Comparison of ENCODE assay signal across 23 mouse cellular contexts in genomic region chr8:89175631-89176030, GRCm38 (mm10).
A peak's percentile ranks its signal among the peaks of the same experiment; 100 is the strongest.
DNase-seq lines count a peak whose midpoint lies in the region; ATAC-seq and TF ChIP-seq lines count a peak whose summit lies in the region.
"Had no signal": no experiment of that assay in that cellular context is flagged by ENCODE, and none has a peak within 500 bp of the region (broad histone marks: within the 10 kb centered on the region; RNA-seq: fewer than 3 reads in every experiment).

No protein-coding gene starts in this region.

- TF ChIP-seq POLR2A in liver, adult 2 months (IDR thresholded peaks at IDR 0.05; ENCODE audit: extremely low read depth, insufficient read depth, low read length): no peak

- H3K4me3 ChIP-seq in liver, adult 2 months (ENCODE audit: insufficient read depth, low read depth, low read length): no peak overlapping the region
- H3K4me3 ChIP-seq: embryonic facial prominence, embryonic 12.5 days; forebrain, embryonic 12.5 days; heart, embryonic 15.5 days; kidney, embryonic 15.5 days; limb, embryonic 13.5 days; lung, embryonic 15.5 days; midbrain, embryonic 10.5 days; neural tube, embryonic 15.5 days had no signal

- H3K4me1 ChIP-seq in liver, adult 2 months (ENCODE audit: control insufficient read depth, insufficient read depth, low read length): no peaks in the 10 kb centered on the region
- H3K4me1 ChIP-seq: embryonic facial prominence, embryonic 12.5 days; forebrain, embryonic 12.5 days; heart, embryonic 15.5 days; kidney, embryonic 15.5 days; lung, embryonic 15.5 days; midbrain, embryonic 10.5 days; neural tube, embryonic 15.5 days had no signal

- H3K36me3 ChIP-seq in liver, adult 2 months (ENCODE audit: control insufficient read depth, insufficient read depth, low read length): no peaks in the 10 kb centered on the region
- H3K36me3 ChIP-seq: embryonic facial prominence, embryonic 12.5 days; forebrain, embryonic 12.5 days; heart, embryonic 15.5 days; kidney, embryonic 15.5 days; limb, embryonic 13.5 days; lung, embryonic 15.5 days; midbrain, embryonic 10.5 days; neural tube, embryonic 15.5 days had no signal

- no peaks in the 10 kb centered on the region for H3K79me2 ChIP-seq in liver, adult 2 months (ENCODE audit: control insufficient read depth, insufficient read depth, low read length)

- ATAC-seq in cerebellum, adult (ENCODE audit: insufficient number of reproducible peaks, low FRiP score, low TSS enrichment): no peak

- WGBS in liver, adult 2 months: 49% methylated on average over 7 of the region's 7 CpGs

- no peaks in the 10 kb centered on the region for H3K27me3 ChIP-seq in liver, adult 2 months (ENCODE audit: control insufficient read depth, insufficient read depth, low read length)
- H3K27me3 ChIP-seq: embryonic facial prominence, embryonic 12.5 days; kidney, embryonic 15.5 days; limb, embryonic 13.5 days; lung, embryonic 15.5 days; neural tube, embryonic 15.5 days had no signal

- H3K9ac ChIP-seq in liver, adult 2 months (ENCODE audit: low read depth, low read length): no peak overlapping the region
- H3K9ac ChIP-seq: embryonic facial prominence, embryonic 12.5 days; forebrain, embryonic 12.5 days; heart, embryonic 15.5 days; kidney, embryonic 15.5 days; limb, embryonic 13.5 days; liver, embryonic 14.5 days; lung, embryonic 15.5 days; neural tube, embryonic 15.5 days had no signal

- no peak for TF ChIP-seq CTCF in liver, adult 2 months (IDR thresholded peaks at IDR 0.05; ENCODE audit: low read depth, low read length)

- H3K27ac ChIP-seq in liver, adult 2 months (replicated peaks; ENCODE audit: insufficient read depth, low read depth, low read length): no peak overlapping the region
- H3K27ac ChIP-seq: embryonic facial prominence, embryonic 12.5 days; forebrain, embryonic 12.5 days; heart, embryonic 15.5 days; kidney, embryonic 15.5 days; limb, embryonic 13.5 days; liver, embryonic 14.5 days; lung, embryonic 15.5 days; midbrain, embryonic 10.5 days; neural tube, embryonic 15.5 days had no signal

- DNase-seq in cerebellum, postnatal 14 days: peak; percentile 84 to 87
- DNase-seq in heart, adult 8-10 months (ENCODE audit: low spot score): peak; percentile 2
- DNase-seq in heart, adult 11 months: no peak
- DNase-seq in liver, adult 2 months (ENCODE audit: extremely low read depth, low read depth, low spot score): peak; percentile 83
- DNase-seq in liver: no peak
- peak; percentile 14 for DNase-seq in brain, adult 2 months (ENCODE audit: low read depth, low spot score)
- no peak for DNase-seq in embryo, embryonic 11 days
- DNase-seq: adrenal gland, adult 2 months; cerebellum, adult 2 months; kidney, adult 11 months; layer of hippocampus, postnatal 36 days; thymus, adult 18-20 months; thymus, postnatal 4 days had no signal

Comparison
In these comparisons a context has a peak if more than half of its experiments do, and no peak if none do; other contexts are left out.
1. DNase-seq: peak in cerebellum, postnatal 14 days (2 of 2), heart, adult 8-10 months (single experiment), liver, adult 2 months (single experiment) and brain, adult 2 months (single experiment); none in heart, adult 11 months (single experiment), liver (single experiment) and embryo, embryonic 11 days (single experiment).